Mouse (Mus musculus): ENCODE measurements at regions not wholly inside any gene's neighbourhood (a gene's known extent, or its start where the extent isn't known, plus 50 kb on each side); places are given as distances from the start of the nearest gene placed in this dataset.

DNA sequence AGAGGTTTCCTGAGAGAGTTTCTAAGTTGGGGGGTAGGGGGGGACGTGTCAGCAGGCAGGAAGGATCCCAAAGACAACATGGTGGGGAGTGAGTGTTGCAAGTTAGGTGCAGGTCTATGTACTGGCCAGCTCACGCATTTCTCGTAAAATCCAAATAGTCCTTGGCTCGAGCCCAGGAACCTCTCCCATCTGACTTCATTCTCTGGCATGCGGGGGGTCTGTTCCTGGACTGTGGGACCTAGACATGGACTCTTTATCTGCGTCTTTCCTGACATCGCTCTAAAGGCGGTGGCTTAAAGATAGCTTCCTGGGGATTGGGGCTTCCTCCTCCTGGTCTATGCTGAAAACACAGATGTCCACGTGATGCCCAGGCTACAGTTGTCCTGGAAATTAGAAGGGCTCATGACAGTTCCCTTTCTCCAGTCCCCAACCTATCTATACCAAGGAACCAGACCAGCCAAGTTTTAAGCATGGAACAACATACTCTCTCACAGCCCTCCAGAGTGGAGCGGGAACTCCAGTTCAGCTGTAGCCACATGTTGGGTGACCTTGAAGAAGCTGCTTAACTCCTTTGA, 93.7 kb upstream of the Zmiz1 start:
- DNase-seq (ENCODE audit: low read depth, low spot score), result no peak

- DNase-seq (ENCODE audit: low read depth, low spot score), result peak; percentile 70
Measured at GRCm38 (mm10) chr14:25366009-25366408, 93.0 kb upstream of the Zmiz1 start.

DNA sequence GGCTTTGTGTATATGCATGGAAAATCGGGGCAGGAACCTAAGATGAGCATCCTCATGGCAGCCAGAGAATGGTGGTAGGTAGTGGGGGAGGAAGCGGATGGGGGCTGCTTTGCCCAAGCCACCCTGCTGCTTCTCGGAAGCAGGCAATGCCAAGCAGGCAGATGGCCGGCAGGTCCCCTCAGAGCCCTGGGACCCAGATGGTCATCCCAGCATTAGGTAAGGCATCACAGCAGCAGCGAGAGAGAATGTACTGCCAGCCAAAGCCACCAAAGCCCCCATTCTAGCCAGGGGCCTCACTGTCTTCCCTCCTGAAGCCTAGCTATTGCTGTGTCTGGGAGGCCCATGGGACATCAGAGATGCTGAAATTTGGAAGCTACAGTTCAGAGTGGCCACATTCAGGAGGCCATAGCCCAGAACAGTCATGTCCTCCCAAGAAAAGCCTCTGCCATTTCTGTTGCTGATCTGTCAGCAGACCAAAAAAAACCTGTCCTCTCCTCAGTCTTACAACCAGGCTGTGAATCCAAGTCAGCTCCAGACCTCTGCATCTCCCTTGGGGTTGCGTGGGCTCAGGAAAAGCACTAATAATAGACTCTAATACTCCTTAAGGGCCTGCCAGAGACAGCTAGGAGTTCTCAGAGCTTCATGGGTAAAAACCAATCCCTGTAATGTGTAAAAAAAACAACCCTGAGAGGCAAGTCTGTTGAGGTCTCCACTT, 88.5 kb upstream of the Zmiz1 start:
- DNase-seq (ENCODE audit: low read depth, low spot score), result peak; percentile 97

- no peak for DNase-seq (ENCODE audit: low read depth, low spot score)
Measured at GRCm38 (mm10) chr14:25371021-25371400, 88.0 kb upstream of the Zmiz1 start.

DNA sequence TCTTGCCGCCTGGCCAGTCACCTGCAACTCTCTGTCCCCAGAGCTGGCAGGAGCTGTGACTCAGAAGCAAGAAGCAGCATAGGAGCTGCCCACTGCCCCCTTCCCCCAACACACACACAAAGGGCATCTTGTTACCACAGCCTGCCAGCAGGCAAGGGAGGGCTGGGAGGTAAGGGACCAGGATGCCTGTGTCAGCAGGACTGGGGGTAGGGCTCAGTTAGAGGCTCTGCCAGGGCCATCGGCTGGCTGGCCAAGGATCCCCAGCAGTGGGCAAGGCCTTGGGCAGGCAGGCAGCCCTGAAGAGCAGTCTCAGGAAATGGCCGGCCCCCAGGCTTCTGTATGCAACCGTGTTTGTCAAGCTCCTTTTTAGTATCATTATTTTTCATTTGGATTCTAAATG, 87.3 kb upstream of the Zmiz1 start:
- DNase-seq (ENCODE audit: low read depth, low spot score), result peak; percentile 96

DNA sequence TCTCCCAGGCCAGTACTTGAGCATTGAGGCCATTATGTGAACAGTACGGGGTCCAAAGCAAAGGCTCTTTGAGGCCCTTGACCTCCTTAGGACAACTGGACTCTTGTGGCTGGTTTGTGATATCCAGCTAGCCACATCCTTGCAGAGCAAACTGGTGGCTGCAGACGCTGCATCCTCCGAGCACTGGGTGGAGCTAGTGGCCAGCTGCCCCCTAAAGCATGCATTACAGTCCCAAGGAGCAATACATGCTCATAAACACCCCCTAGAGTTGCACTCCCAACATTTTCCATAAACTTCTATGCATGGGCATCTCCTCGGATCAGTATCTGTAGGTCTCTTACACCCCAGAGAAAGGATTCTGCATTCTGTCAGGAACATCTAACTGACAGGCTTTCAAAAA, 86.4 kb upstream of the Zmiz1 start:
- peak; percentile 62 for DNase-seq (ENCODE audit: low read depth, low spot score)

GRCm38 (mm10) chr14:25373167-25373566, 85.8 kb upstream of the Zmiz1 start:
- no peak for DNase-seq (ENCODE audit: low read depth, low spot score)

DNA sequence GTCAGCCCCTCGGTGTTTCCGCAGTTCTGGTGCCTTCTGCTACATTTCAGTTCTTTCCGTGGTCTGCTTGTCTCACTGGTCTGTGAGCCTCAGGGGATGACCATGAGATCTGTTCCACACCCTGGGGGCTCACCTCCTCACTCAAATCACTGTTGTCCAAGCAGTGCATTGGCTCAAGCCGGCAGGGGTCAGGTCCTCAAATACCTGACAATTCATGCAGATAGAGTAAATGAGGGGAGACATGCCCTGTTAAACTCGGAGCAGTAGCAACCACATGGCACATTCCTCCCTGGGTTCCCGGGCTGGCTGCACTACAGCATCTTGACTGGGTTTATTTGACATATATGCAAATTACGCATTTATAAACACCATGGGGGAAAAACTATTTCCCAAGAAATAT, 84.0 kb upstream of the Zmiz1 start:
- no peak for DNase-seq (ENCODE audit: low read depth, low spot score)

DNA sequence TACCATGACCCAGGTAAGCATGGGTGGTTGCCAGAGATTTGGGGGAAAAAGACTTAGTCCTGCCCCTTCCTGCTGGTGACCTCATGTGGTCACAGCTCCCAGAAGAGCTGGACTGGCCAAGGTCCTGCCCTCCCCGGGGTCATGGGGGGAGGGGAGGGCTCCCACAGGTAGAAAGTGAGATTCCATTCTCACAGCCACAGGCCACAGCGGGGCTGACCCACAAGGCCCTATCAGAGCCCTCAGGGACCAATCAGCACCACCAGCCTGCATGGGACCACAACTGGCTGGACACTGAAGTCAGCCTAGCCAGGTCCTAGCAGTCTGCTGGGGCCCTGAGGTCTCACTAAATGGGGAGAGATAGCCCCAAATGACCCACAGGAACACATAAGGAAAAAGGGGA, 81.9 kb upstream of the Zmiz1 start:
- DNase-seq (ENCODE audit: low read depth, low spot score), result no peak

- no peak for DNase-seq (ENCODE audit: low read depth, low spot score)
Measured at GRCm38 (mm10) chr14:25377554-25377899, 81.5 kb upstream of the Zmiz1 start.

GRCm38 (mm10) chr14:25377900-25378716, 80.9 kb upstream of the Zmiz1 start:
- DNase-seq (ENCODE audit: low read depth, low spot score), result peak; percentile 99

DNA sequence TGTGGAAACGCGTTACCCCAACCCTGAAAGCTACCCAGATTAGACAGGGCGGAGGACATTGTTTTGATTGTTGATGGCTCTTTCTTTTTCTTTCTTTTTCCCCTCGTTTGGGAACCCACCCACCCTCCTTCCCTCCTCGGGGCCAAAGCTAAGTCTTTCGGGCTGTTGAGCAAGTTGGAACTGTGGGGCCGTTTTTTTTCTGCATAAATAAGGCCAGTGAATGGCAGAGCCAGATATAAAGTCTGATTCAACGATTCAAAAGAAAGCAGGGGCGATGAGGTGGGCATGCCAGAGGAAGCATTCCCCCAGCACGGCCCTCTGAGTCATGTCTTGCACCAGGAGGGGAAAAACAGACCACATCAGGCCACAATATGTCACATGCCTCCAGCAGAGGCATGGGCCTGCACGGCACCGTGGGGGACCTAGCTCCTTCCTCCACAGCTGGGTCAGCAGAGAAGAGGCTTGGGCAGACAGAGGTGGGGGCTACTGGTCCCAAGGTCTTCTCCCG, 80.2 kb upstream of the Zmiz1 start:
- DNase-seq (ENCODE audit: low read depth, low spot score), result peak; percentile 84

DNA sequence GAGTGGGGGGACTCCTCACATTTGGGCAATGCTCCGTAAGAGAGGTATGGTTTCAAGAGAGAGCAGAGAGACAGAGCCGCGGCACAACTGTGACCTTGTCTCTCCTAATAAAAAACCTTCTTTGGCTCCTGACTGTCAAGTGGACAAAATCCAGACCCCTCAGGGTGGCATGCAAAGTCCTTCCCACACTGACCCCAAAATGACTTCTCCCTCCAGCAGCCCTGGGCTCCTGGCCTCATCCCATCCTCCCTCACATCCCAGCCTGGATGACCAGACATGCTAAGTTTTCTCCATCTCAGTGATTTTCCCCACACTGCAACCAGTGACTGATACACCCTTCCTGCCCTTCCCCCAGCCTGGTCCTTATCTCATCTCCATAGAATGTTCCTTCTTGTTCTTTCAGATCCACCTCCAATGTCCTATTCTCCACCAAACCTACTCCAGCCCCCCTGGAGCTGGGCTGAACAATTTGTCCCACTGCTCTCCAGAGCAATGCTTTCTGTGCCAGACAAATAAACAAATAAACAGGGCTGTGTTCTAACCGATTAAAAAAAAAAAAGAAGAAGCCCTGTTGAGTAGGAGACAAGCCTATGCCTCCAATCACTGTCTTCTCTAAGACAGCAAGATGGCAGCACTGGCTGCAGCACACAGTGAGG, 75.7 kb upstream of the Zmiz1 start:
- DNase-seq (ENCODE audit: low read depth, low spot score), result no peak

- DNase-seq (ENCODE audit: low read depth, low spot score), result peak; percentile 48
Measured at GRCm38 (mm10) chr14:25385644-25386043, 73.3 kb upstream of the Zmiz1 start.

DNA sequence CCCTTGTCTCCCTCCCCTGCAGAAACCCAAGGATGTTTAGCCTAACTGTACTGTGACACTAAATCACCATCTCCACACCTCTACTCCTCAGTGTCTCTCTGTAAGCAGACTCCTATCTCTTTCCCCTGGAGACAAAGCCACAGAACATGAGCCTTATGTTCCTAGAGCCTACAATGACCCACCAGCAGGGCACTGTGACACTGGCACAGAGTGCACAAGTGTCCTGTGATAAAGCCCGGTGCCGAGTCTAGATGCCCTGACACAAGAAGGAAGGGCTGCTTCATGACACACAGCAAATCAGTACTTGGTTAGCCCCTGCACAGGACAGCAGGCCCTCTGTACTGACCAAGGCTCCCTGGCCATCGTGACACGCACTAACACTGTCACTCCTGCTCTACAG, 71.2 kb upstream of the Zmiz1 start:
- DNase-seq (ENCODE audit: low read depth, low spot score), result no peak

- no peak for DNase-seq (ENCODE audit: low read depth, low spot score)
Measured at GRCm38 (mm10) chr14:25389314-25389713, 69.7 kb upstream of the Zmiz1 start.

GRCm38 (mm10) chr14:25392412-25392811, 66.6 kb upstream of the Zmiz1 start:
- no peak for DNase-seq (ENCODE audit: low read depth, low spot score)

GRCm38 (mm10) chr14:25392940-25393339, 66.0 kb upstream of the Zmiz1 start:
- DNase-seq (ENCODE audit: low read depth, low spot score), result no peak

GRCm38 (mm10) chr14:25394931-25395330, 64.1 kb upstream of the Zmiz1 start:
- DNase-seq (ENCODE audit: low read depth, low spot score), result peak; percentile 30

DNA sequence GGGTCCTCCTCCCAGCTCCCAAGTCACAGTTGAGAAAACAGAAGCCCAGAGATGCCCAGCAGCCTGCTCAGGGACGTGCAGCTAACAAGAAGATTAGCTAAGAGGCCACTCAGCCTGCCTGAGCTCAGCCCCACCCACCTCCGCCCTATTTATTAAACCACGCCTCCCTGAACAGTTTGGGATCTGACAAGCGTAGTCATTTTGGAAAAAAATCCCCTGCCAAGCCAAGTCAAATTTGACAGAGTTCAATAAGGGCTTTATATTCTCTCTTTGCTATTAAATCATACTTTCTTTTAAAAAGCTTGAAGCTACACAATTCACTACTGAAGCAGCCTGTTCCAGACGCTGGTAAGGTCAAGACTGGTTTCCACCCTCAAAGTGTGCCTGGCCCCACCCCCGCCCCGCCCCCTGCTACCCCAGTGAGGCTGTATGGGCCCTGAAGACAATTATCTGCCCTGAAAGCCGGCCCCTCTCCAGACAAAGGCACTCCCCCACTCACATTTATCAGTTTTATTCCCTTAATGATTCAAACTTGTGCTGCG, 61.9 kb upstream of the Zmiz1 start:
- peak; percentile 36 for DNase-seq (ENCODE audit: low read depth, low spot score)

- DNase-seq (ENCODE audit: low read depth, low spot score), result peak; percentile 48
Measured at GRCm38 (mm10) chr14:25397751-25398150, 61.2 kb upstream of the Zmiz1 start.

DNA sequence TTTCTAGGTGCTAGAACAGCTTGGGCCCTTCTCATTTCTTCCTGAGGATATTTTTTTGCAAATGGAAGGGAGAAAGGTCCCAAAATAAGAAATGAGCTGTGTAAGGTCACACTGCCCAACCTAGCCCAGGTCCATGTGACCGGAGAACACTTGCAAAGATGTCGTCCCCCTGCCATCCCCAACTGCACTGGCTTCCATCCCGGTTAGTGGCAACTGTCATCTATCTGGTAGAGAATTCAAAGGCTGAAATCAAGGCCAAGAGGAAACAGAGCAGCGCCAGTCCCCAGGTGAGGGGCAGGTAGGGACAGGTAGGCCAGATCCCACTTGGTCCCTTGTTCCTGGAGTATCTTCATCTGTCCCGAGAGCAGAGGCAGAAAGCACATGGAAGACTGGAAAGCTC, 60.2 kb upstream of the Zmiz1 start:
- DNase-seq (ENCODE audit: low read depth, low spot score), result no peak

Measured in brain, adult 2 months (tissue).